Mouse (Mus musculus) hindbrain, embryonic 13.5 days (tissue): ENCODE results near the gene Ltk. TPM values are rescaled to one million over a fixed set of nuclear protein-coding genes. Genes with fewer than 3 reads are reported as not detected.

Experiments
- ATAC-seq: fragments of 200-750 bp; cut with Nextera tagmentation; 2 replicates; pipeline ENCODE4 v1.8.0; 2017; ENCODE audit warnings: moderate TSS enrichment; ENCODE audit not compliant: low FRiP score
- H3K27ac ChIP-seq: fragments of 300-500 bp; sonication (generic); 2 replicates; pipeline ENCODE4 v1.5.1; 2015; ENCODE audit warnings: inconsistent platforms, mild to moderate bottlenecking, moderate library complexity
- H3K27me3 ChIP-seq: fragments of 300-500 bp; sonication (generic); 2 replicates; pipeline ENCODE4 v1.6.1; 2015; ENCODE audit warnings: mild to moderate bottlenecking, inconsistent platforms
- H3K36me3 ChIP-seq: fragments of 300-500 bp; sonication (generic); 2 replicates; pipeline ENCODE4 v1.6.1; 2015; ENCODE audit warnings: mild to moderate bottlenecking, inconsistent platforms
- H3K4me1 ChIP-seq: fragments of 300-500 bp; sonication (generic); replicated peaks from 2 replicates; pipeline ENCODE4 v1.6.1; 2015; ENCODE audit warnings: inconsistent platforms
- H3K4me2 ChIP-seq: fragments of 300-500 bp; sonication (generic); 2 replicates; pipeline ENCODE4 v1.6.1; 2015; ENCODE audit warnings: inconsistent platforms, mild to moderate bottlenecking, moderate library complexity
- H3K4me3 ChIP-seq: fragments of 300-500 bp; sonication (generic); 2 replicates; pipeline ENCODE4 v1.5.1; 2015; ENCODE audit warnings: mild to moderate bottlenecking, inconsistent platforms
- H3K9ac ChIP-seq: fragments of 300-500 bp; sonication (generic); 2 replicates; pipeline ENCODE4 v1.6.1; 2015; ENCODE audit warnings: mild to moderate bottlenecking, inconsistent platforms
- H3K9me3 ChIP-seq: fragments of 300-500 bp; sonication (generic); 2 replicates; pipeline ENCODE4 v1.6.1; 2016; ENCODE audit warnings: inconsistent platforms
- WGBS: fragments of 180-500 bp; shearing (Covaris S2); methylation state at CpG from one replicate; pipeline ENCODE4 v1.1.7; 2015; 5-methylcytosine and 5-hydroxymethylcytosine counted together
- polyA plus RNA-seq: library from polyadenylated mRNA; unstranded; fragments of >200 nt; fragmentation: Nextera tagmentation; extraction: Ambion mirVana; gene quantifications from 2 replicates; pipeline ENCODE4 v1.2.1, GENCODE M21; 2015

The Ltk gene
- polyA plus RNA-seq, 1 experiment from 2014 or later: 0.91 TPM

DNA sequence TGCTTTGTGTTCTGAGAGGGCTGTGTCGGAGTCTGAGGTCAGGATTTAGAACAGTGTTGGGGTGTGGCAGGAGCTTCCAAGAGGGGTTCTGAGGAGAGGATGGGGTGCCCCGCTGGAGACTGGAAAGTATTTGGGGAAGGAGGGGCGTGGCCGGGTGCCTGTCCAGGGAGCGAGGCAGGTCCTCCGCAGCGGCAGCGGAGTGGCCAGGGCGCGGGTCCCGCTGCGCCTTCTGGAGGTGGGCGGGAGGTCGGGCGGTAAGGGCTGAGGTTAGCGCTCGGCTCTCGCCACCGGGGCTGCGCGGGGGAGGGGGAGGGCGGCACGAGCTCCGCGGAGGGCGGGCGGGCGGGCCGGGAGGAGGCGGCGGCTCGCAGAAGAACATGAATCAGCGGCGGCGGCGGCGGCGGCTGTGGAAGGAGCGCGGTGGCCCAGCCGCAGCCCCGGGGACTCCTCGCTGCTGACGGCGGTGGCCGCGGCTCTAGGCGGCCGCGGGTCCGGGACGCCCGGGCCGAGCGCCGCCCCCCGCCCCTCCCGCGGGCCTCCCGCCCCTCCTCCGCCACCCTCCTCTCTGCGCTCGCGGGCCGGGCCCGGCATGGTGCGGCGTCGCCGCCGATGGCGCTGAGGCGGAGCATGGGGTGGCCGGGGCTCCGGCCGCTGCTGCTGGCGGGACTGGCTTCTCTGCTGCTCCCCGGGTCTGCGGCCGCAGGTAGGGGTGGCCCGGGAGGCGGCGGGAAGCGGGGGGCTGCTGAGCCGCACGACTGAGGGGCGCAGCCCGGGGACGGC is 39.1 kb upstream of the Ltk start:
- ATAC-seq: peak; percentile 65
- WGBS: under 1% methylated on average over 35 of the region's 89 CpGs

DNA sequence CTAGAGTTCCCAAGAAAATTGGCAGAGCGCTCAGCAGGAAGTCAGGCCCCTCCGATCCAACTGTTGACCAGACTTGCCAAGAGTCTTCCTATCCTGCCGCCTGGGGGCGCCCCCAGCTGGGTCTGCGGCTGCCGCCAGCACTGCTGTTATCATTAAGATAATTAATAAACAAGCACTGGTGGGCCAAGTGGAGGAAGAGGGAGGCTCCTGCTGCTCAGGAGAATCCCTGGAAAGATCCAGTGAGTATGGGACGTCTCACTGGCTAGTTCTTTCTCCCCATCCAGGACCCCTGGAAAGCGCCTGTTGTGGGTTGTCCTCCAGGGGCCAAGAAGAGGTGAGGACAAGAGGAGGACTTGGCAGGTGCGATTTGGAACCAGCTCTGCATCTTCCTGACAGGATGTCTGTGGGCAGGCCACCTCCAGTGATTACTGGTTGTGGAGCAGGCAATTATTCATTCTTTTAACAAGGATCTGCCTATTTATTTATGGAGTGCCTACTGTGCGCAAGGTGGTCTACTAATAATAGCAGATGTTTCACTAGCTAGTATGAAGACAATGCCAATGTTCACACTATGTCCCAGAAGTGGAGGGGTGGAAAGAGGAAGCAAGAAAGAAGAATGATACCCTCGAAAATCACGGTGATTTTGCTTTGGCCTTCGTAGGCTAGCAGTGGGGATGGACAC is 38.2 kb upstream of the Ltk start:
- 9% methylated on average over 13 of the region's 13 CpGs for whole genome bisulfite sequencing
- H3K4me2 ChIP-seq: peak overlapping the region; percentile 96; the same call in 1 of the 2 replicates
- H3K4me3 ChIP-seq: peak overlapping the region; percentile 80
- no peaks in the 10 kb centered on the region for H3K36me3 ChIP-seq
- H3K27me3 ChIP-seq: peaks cover 43% of the 10 kb centered on the region
- no peak overlapping the region for H3K9ac ChIP-seq
- H3K9me3 ChIP-seq: no peaks in the 10 kb centered on the region
- peaks cover 45% of the 10 kb centered on the region for H3K4me1 ChIP-seq
- no peak for ATAC-seq
- no peak overlapping the region for H3K27ac ChIP-seq

More for the DNA sequence above, 39.1 kb upstream of the Ltk start:
- Histone ChIP-seq H3K9ac (peak overlapping the region; percentile 93), H3K4me1 (peaks cover 55% of the 10 kb centered on the region), H3K27me3 (peaks cover 44% of the 10 kb centered on the region), H3K4me3 (peak overlapping the region; percentile 80), H3K27ac (peak overlapping the region; percentile 52), H3K9me3 (no peaks in the 10 kb centered on the region), H3K4me2 (peak overlapping the region; percentile 96), H3K36me3 (no peaks in the 10 kb centered on the region)

DNA sequence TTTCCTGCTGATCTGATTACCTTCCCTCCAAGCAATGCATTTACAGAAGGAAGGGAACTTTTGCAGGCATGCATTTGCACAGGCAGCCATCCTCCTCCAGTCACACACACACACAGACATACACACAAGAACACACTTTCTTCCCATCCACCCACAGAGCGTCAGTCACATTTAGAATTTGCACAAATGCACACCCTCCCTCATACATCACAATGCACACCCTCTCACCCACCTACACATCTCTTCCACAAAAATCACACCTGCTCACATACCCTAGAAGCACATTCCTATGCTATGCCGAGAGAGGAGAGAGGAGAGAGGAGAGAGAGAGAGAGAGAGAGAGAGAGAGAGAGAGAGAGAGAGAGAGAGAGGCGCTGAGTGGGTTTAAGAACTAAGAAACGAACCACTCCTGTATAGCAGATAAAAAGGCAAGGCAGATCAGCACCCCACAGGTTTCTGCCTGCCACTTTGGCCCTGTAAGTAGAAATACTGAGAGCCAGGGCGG is 37.1 kb upstream of the Ltk start, which contains the start of gene Tyro3:
Gene Tyro3, plus strand, starts transcription at position 455 of the 505 bp plus-strand sequence.
- Histone ChIP-seq H3K4me2 (0 out of 2 replicates have a peak within 1 kb of the TSS, but pooled peaks have one; percentile 96), H3K4me3 (0 out of 2 replicates have a peak within 1 kb of the TSS, but pooled peaks have one; percentile 7), H3K27ac (no peak within 1 kb of the TSS), H3K4me1 (peaks cover 35% of the 10 kb centered on the region), H3K27me3 (peaks cover 40% of the 10 kb centered on the region), H3K9ac (no peak within 1 kb of the TSS), H3K9me3 (no peaks in the 10 kb centered on the region), H3K36me3 (no peaks in the 10 kb centered on the region)
- ATAC-seq: no peak
- 66% methylated on average over 5 of the region's 5 CpGs for WGBS

DNA sequence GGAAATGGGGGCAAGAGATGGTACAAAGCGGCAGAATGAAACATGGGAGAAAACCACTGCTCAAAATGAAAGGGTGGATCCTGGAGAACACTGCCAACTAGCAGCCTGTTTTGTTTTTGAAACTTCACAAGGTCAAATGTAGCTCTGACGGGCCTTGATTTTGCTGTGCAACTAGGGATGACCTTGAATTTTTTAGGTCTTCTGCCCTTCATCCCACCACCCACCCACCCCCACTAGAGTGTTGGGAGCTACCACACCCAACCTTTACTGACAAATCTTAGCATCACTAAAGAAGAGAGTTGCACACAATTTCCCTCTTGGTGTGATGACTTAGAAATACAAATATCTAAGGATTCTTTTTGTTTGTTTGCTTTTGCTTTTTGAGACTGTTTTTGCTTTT is 29.8 kb upstream of the Ltk start:
- no peak for ATAC-seq
- Histone ChIP-seq H3K4me3 (no peak overlapping the region), H3K36me3 (no peaks in the 10 kb centered on the region), H3K4me2 (no peak overlapping the region), H3K9me3 (no peaks in the 10 kb centered on the region), H3K27ac (no peak overlapping the region), H3K9ac (no peak overlapping the region), H3K27me3 (peaks cover 6% of the 10 kb centered on the region; the same call in 1 of the 2 replicates), H3K4me1 (peaks cover 13% of the 10 kb centered on the region)
- 94% methylated on average over 2 of the region's 2 CpGs for WGBS

DNA sequence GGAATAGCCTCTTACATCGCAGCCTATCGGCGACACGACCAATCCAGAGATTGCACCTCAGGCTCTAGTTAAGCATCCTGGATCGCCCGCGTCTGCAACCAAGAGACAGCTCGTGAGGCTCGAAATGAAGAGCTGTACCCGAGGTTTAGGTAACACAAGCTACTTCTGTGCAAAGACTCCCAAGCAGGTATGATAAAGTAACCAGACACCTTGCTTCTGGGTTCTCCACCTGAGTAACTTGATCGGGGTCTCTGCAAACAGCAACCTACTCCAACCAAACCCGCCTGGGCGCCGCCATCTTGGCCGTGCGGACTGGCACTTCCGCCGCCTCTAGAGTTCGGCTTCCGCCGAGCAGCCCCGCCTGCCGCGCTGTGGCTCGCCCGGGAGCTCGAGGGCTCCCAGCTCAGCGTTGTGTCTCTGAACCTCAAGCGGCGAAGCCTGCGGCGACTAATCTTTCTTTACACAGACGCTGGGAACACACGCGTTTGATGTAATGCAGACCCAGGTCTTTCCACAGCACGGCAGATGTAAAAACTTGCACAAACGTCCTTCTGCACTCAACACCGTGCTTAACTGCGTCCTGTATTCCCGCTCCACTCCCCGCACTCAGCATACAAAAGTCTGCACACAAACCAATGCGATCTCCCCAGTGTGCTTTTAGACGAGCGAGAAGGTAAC is 27.1 kb upstream of the Ltk start, which contains the start of gene Rpap1:
Gene Rpap1, minus strand, starts transcription at position 332 of the 678 bp plus-strand sequence.
- peaks cover 13% of the 10 kb centered on the region for H3K4me1 ChIP-seq
- H3K27me3 ChIP-seq: no peaks in the 10 kb centered on the region
- peaks cover 12% of the 10 kb centered on the region for H3K36me3 ChIP-seq
- peak within 1 kb of the TSS; percentile 65 for H3K4me3 ChIP-seq
- WGBS: under 1% methylated on average over 44 of the region's 44 CpGs
- peak; percentile 98 for ATAC-seq
- H3K4me2 ChIP-seq: peak within 1 kb of the TSS; percentile 63
- H3K9ac ChIP-seq: peak within 1 kb of the TSS; percentile 73
- no peaks in the 10 kb centered on the region for H3K9me3 ChIP-seq
- peak within 1 kb of the TSS; percentile 87 for H3K27ac ChIP-seq

DNA sequence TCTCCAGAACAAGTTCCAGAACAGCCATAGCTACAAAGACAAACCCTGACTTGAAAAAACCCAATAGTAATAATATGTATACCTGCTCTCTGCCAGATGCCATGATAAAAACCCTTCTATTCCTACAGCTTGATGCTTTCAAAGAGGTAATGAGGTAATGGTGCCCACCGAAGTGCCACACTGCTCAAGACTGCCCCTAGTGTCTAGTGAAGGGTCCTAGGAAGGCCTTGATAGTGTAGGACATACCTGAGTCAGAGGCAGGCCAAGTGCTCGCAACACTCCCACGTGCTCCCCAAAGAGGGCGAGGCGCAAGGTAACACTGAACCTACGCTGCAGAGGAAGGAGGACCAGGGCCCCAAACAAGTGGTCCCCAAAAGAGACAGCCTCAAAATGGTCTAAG is 7.0 kb upstream of the Ltk start:
- Histone ChIP-seq H3K4me1 (no peaks in the 10 kb centered on the region), H3K9ac (no peak overlapping the region), H3K36me3 (peaks cover 81% of the 10 kb centered on the region), H3K4me3 (no peak overlapping the region), H3K27me3 (peaks cover 2% of the 10 kb centered on the region; the same call in 1 of the 2 replicates), H3K9me3 (no peaks in the 10 kb centered on the region), H3K27ac (no peak overlapping the region), H3K4me2 (no peak overlapping the region)
- ATAC-seq: no peak
- WGBS: 94% methylated on average over 6 of the region's 6 CpGs

DNA sequence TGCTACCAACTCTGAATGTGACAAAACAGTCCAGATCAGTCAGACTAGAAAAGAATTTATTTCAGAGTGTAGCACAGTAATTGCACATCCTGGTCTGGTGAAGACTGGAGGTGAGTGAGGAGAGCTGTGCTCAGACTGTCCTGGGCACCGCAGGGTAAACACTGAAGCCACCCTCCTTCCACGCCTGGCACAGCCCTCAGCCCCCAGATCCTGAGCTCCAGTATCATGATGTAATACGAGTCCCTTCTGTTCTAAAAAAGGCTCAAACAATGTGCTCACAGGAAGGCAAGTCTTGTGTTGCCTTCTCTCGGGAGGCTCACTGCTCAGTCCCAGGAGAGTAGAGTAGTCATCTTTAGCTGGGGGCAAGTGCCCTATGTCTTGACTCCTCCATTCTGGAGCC is 3.7 kb upstream of the Ltk start:
- Histone ChIP-seq H3K27me3 (peaks cover 33% of the 10 kb centered on the region), H3K36me3 (peaks cover 48% of the 10 kb centered on the region), H3K4me2 (no peak overlapping the region), H3K27ac (no peak overlapping the region), H3K4me1 (peaks cover 3% of the 10 kb centered on the region; the same call in 1 of the 2 replicates), H3K9ac (no peak overlapping the region), H3K4me3 (no peak overlapping the region), H3K9me3 (no peaks in the 10 kb centered on the region)
- WGBS: 81% methylated on average over 4 of the region's 4 CpGs
- no peak for ATAC-seq

DNA sequence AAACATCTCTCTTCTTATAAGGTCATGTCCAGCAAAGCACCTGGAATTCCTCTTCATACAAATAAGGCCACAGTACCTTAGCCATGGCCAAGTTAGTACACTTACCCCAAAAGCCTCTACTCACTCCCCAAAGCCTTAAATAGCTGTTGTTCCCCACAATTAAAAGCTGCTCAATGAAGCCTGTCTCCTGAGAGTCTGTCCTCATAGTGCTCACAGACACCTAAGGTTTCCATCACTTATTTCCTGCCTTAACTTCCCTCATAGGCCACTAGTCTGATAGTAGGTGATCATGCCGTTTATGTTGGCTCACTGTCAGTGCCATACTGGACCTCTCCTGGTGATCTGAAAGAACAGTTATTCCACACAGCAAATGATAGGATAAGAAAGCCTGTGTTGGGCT is 2.0 kb upstream of the Ltk start:
- H3K36me3 ChIP-seq: peaks cover 36% of the 10 kb centered on the region
- H3K4me2 ChIP-seq: no peak overlapping the region
- H3K9me3 ChIP-seq: no peaks in the 10 kb centered on the region
- no peak overlapping the region for H3K27ac ChIP-seq
- ATAC-seq: no peak
- peaks cover 18% of the 10 kb centered on the region for H3K4me1 ChIP-seq
- peaks cover 49% of the 10 kb centered on the region for H3K27me3 ChIP-seq
- H3K9ac ChIP-seq: no peak overlapping the region
- H3K4me3 ChIP-seq: no peak overlapping the region
- WGBS: 77% methylated on average over 1 of the region's 1 CpGs

DNA sequence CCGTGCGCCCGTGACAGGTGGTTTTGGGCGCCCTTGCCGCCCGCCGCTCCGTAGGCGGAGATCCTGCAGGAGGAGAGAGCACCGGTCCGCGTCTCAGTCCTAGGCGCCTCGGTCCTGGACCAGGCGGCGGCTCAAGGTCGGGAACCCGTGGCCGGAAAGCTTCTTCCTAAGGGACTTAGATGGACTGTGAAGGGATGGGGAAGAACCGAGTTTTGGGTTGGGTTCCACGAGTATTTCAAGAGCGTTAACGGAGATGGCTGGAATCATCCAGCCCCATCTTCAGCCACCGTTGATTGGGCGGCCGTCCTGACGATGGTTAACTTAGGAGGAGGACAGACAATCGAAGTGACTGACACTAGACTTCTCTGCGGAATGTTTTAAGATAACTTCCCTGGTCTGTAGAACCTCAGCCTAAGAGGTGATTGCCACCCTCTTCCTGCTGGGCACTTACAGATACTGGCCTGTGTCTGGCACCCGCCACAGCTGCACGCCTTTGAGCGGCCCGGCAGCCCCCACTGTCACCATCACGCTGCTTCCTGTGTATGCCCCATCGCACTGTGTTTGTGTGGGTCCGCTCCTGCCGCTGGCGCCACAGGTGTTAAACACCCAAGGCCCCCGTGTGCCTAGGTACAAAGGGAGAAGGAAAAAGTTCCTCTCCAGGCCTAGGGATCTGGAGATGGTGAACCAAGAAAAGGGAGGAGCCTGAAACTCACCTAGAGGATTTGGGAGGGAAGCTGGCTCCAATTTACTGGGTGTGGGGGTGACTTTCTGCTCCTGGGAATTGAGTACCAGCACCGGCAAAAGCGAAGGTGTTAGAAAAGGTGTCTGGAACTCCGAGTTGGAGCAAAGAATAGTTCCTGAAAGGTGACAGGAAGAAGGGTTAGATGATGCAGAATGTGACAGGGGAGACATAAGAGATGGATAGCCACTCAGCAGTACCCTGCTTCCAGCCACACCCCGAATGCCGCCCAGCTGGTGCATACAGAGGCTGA is 1.1 kb downstream of the Ltk start:
- Histone ChIP-seq H3K9me3 (no peaks in the 10 kb centered on the region), H3K4me2 (peak overlapping the region; percentile 100), H3K9ac (peak overlapping the region; percentile 76; the same call in 1 of the 2 replicates), H3K4me1 (peaks cover 18% of the 10 kb centered on the region), H3K27ac (no peak overlapping the region), H3K27me3 (peaks cover 77% of the 10 kb centered on the region), H3K36me3 (peaks cover 11% of the 10 kb centered on the region), H3K4me3 (peak overlapping the region; percentile 65)
- ATAC-seq: no peak
- 6% methylated on average over 44 of the region's 44 CpGs for WGBS

DNA sequence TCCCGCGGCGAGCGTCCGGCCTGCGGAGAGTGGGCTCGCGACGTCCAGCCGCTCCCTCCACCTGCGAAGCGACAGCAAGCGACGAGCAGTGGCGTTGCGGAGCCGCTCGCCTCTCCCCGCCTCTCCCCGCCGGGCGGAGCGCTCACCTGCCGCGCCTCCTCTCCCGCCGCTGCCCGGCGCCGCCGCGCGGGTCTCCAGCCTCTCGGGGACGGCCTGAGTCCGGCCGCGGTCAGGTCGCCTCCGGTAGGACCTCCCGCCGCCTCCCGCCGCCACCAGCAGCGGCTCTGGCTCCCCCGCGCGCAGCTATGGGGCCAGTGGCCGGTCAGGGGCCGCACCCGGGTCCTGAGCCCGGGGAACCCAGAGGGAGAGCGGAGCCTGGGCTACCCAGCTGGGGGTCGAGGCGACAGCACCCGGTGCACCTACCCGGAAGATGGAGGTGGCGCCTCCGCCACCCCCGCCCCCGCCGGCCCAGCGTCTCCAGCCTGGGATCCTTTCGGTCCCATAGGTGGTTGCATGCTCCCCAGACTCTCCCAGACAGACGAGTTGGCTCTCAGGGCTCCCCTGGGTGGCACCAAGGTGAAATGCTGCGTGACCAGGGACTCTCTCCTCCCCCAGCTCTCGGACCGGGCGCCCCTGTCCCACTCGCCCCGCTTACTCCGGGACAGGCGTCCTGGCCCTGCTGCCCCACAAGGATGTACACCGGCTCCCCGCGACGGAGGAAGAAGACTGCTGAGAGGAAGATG is 2.0 kb downstream of the Ltk start:
- peak; percentile 70 for ATAC-seq
- H3K27ac ChIP-seq: no peak overlapping the region
- H3K4me3 ChIP-seq: peak overlapping the region; percentile 65
- peaks cover 18% of the 10 kb centered on the region for H3K4me1 ChIP-seq
- H3K9me3 ChIP-seq: no peaks in the 10 kb centered on the region
- H3K36me3 ChIP-seq: peaks cover 2% of the 10 kb centered on the region; the same call in 1 of the 2 replicates
- under 1% methylated on average over 76 of the region's 77 CpGs for WGBS
- peaks cover 86% of the 10 kb centered on the region for H3K27me3 ChIP-seq
- peak overlapping the region; percentile 100 for H3K4me2 ChIP-seq
- peak overlapping the region; percentile 76 for H3K9ac ChIP-seq
